Mouse (Mus musculus) embryonic facial prominence, embryonic 11.5 days (tissue): Measurements from ENCODE around the gene Gm9945. TPM values are rescaled to one million over a fixed set of nuclear protein-coding genes. Genes with fewer than 3 reads are reported as not detected.

Source experiments
- polyA plus RNA-seq: library from polyadenylated mRNA; unstranded; fragments of >200 nt; fragmentation: Nextera tagmentation; extraction: Ambion mirVana; gene quantifications from 2 replicates; pipeline ENCODE4 v1.2.1, GENCODE M21; 2014

Gm9945 gene
- polyA plus RNA-seq, 1 experiment from 2014 or later = not detected

Other genes with a start within 250 kb of the Gm9945 start
- gene Hspa4, start 179.7 kb upstream of the Gm9945 start, polyA plus RNA-seq = 123 and 148 TPM in 2 replicates
- gene Zcchc10, start 155.5 kb upstream of the Gm9945 start, polyA plus RNA-seq = 27.1 and 31.4 TPM in 2 replicates
- 37.5 and 38.5 TPM in 2 replicates for gene Aff4, start 129.3 kb upstream of the Gm9945 start, polyA plus RNA-seq
- gene Leap2, start 57.0 kb upstream of the Gm9945 start, polyA plus RNA-seq = not detected in 2 replicates
- 520 and 550 TPM in 2 replicates for gene Uqcrq, start 49.3 kb upstream of the Gm9945 start, polyA plus RNA-seq
- 0.84 and 1.3 TPM in 2 replicates for gene Gdf9, start 49.1 kb upstream of the Gm9945 start, polyA plus RNA-seq
- 0.14 TPM in 1 of 2 replicates, not detected in the other for gene Gm10447, start 23.1 kb upstream of the Gm9945 start, polyA plus RNA-seq
- 2.3 and 3.3 TPM in 2 replicates for gene Shroom1, start 23.0 kb upstream of the Gm9945 start, polyA plus RNA-seq
- not detected in 2 replicates for gene Gm9837, start 9.7 kb upstream of the Gm9945 start, polyA plus RNA-seq
- gene Sowaha, start 108 bp downstream of the Gm9945 start, polyA plus RNA-seq = 1.5 and 2.3 TPM in 2 replicates
- 17.3 and 20.6 TPM in 2 replicates for gene Sept8, start 39.1 kb downstream of the Gm9945 start, polyA plus RNA-seq
- 71.6 and 86.4 TPM in 2 replicates for gene Kif3a, start 87.2 kb downstream of the Gm9945 start, polyA plus RNA-seq
- 2.2 and 2.8 TPM in 2 replicates for gene Il4, start 138.5 kb downstream of the Gm9945 start, polyA plus RNA-seq
- gene Il13, start 154.5 kb downstream of the Gm9945 start, polyA plus RNA-seq = not detected in 2 replicates
- gene Rad50, start 227.2 kb downstream of the Gm9945 start, polyA plus RNA-seq = 26.5 and 26.8 TPM in 2 replicates
- not detected in 2 replicates for gene Il5, start 240.6 kb downstream of the Gm9945 start, polyA plus RNA-seq